Mouse (Mus musculus) intestine, embryonic 16.5 days (tissue): ENCODE measurements around the gene Foxp3. TPM values are rescaled to one million over a fixed set of nuclear protein-coding genes. Genes with fewer than 3 reads are reported as not detected.
A peak's percentile ranks its signal among the peaks of the same experiment; 100 is the strongest.

Experiments
- ATAC-seq: fragments of 200-750 bp; cut with Nextera tagmentation; 2 replicates; pipeline ENCODE4 v1.8.0; 2017; ENCODE audit warnings: moderate TSS enrichment, moderate library complexity
- H3K27ac ChIP-seq: fragments of 300-500 bp; sonication (generic); 2 replicates; pipeline ENCODE4 v1.5.1; 2014; ENCODE audit warnings: mild to moderate bottlenecking, low read length
- H3K27me3 ChIP-seq: fragments of 300-500 bp; sonication (generic); replicated peaks from 2 replicates; pipeline ENCODE4 v1.6.1; 2014; ENCODE audit warnings: low read length, control low read depth, mixed read lengths; ENCODE audit not compliant: control insufficient read depth, insufficient read depth
- H3K36me3 ChIP-seq: fragments of 300-500 bp; sonication (generic); 2 replicates; pipeline ENCODE4 v1.6.1; 2014; ENCODE audit warnings: low read length, control low read depth; ENCODE audit not compliant: control insufficient read depth, insufficient read depth
- H3K4me1 ChIP-seq: fragments of 300-500 bp; sonication (generic); 2 replicates; pipeline ENCODE4 v1.6.1; 2014; ENCODE audit warnings: low read length, control low read depth, mixed read lengths; ENCODE audit not compliant: control insufficient read depth, insufficient read depth
- H3K4me2 ChIP-seq: fragments of 300-500 bp; sonication (generic); 2 replicates; pipeline ENCODE4 v1.6.1; 2014; ENCODE audit warnings: low read depth, low read length, control low read depth
- H3K4me3 ChIP-seq: fragments of 300-500 bp; sonication (generic); 2 replicates; pipeline ENCODE4 v1.5.1; 2014; ENCODE audit warnings: mild to moderate bottlenecking, low read length
- H3K9ac ChIP-seq: fragments of 300-500 bp; sonication (generic); 2 replicates; pipeline ENCODE4 v1.6.1; 2014; ENCODE audit warnings: low read depth, low read length
- H3K9me3 ChIP-seq: fragments of 300-500 bp; sonication (generic); 2 replicates; pipeline ENCODE4 v1.6.1; 2016; ENCODE audit warnings: low read length, control low read depth; ENCODE audit not compliant: control insufficient read depth
- WGBS: fragments of 180-500 bp; shearing (Covaris S2); extraction: QIAGEN DNeasy Blood & Tissue Kit; methylation state at CpG from one replicate; pipeline ENCODE4 v1.1.7; 2014; 5-methylcytosine and 5-hydroxymethylcytosine counted together
- polyA plus RNA-seq: library from polyadenylated mRNA; unstranded; fragments of >200 nt; fragmentation: Nextera tagmentation; extraction: Ambion mirVana; gene quantifications from 2 replicates; pipeline ENCODE4 v1.2.1, GENCODE M21; 2015

The Foxp3 gene
- 0.23 TPM in 1 of 2 replicates, not detected in the other for polyA plus RNA-seq

- peak; percentile 71 for ATAC-seq
- H3K9ac ChIP-seq = peak within 1 kb of the TSS; percentile 78
- H3K36me3 ChIP-seq = no peaks in the 10 kb centered on the region
- no peaks in the 10 kb centered on the region for H3K27me3 ChIP-seq
- H3K9me3 ChIP-seq = no peaks in the 10 kb centered on the region
- H3K4me3 ChIP-seq = peak within 1 kb of the TSS; percentile 61
- H3K4me2 ChIP-seq = peak within 1 kb of the TSS; percentile 74
- 33% methylated on average over 55 of the region's 72 CpGs for WGBS
- peak within 1 kb of the TSS; percentile 76 for H3K27ac ChIP-seq
- H3K4me1 ChIP-seq = peaks cover 8% of the 10 kb centered on the region
These were observed at the start of gene Foxp3 for GRCm38 (mm10) chrX:7573176-7574086. Gene Foxp3, plus strand, starts transcription at chrX:7573644.

- Histone ChIP-seq H3K4me1 (no peaks in the 10 kb centered on the region), H3K9me3 (no peaks in the 10 kb centered on the region), H3K27me3 (no peaks in the 10 kb centered on the region), H3K4me2 (no peak overlapping the region), H3K9ac (no peak overlapping the region), H3K36me3 (no peaks in the 10 kb centered on the region), H3K27ac (no peak overlapping the region), H3K4me3 (no peak overlapping the region)
- no peak for ATAC-seq
- WGBS = 51% methylated on average over 3 of the region's 3 CpGs
These were observed 48.5 kb upstream of the Foxp3 start for GRCm38 (mm10) chrX:7524961-7525360.

- Histone ChIP-seq H3K27ac (no peak overlapping the region), H3K4me2 (no peak overlapping the region), H3K4me3 (no peak overlapping the region), H3K9me3 (no peaks in the 10 kb centered on the region), H3K4me1 (no peaks in the 10 kb centered on the region), H3K36me3 (no peaks in the 10 kb centered on the region), H3K27me3 (no peaks in the 10 kb centered on the region), H3K9ac (no peak overlapping the region)
- no peak for ATAC-seq
- WGBS = 91% methylated on average over 4 of the region's 4 CpGs
These were observed 20.0 kb upstream of the Foxp3 start for GRCm38 (mm10) chrX:7553474-7553873.

- WGBS = 33% methylated on average over 2 of the region's 2 CpGs
- H3K9ac ChIP-seq = no peak overlapping the region
- no peak overlapping the region for H3K27ac ChIP-seq
- no peaks in the 10 kb centered on the region for H3K4me1 ChIP-seq
- ATAC-seq = no peak
- H3K4me3 ChIP-seq = no peak overlapping the region
- no peak overlapping the region for H3K4me2 ChIP-seq
- no peaks in the 10 kb centered on the region for H3K36me3 ChIP-seq
- H3K27me3 ChIP-seq = no peaks in the 10 kb centered on the region
- H3K9me3 ChIP-seq = no peaks in the 10 kb centered on the region
These were observed 10.4 kb upstream of the Foxp3 start for GRCm38 (mm10) chrX:7563076-7563475.

- no peak for ATAC-seq
- Histone ChIP-seq H3K4me3 (no peak overlapping the region), H3K27ac (no peak overlapping the region), H3K4me1 (no peaks in the 10 kb centered on the region), H3K27me3 (no peaks in the 10 kb centered on the region), H3K36me3 (no peaks in the 10 kb centered on the region), H3K9me3 (no peaks in the 10 kb centered on the region), H3K4me2 (no peak overlapping the region), H3K9ac (no peak overlapping the region)
- WGBS = 80% methylated on average over 6 of the region's 6 CpGs
These were observed 7.1 kb upstream of the Foxp3 start for GRCm38 (mm10) chrX:7566352-7566751.

GRCm38 (mm10) chrX:7567491-7567890, 6.0 kb upstream of the Foxp3 start:
- Histone ChIP-seq H3K9me3 (no peaks in the 10 kb centered on the region), H3K4me2 (no peak overlapping the region), H3K27ac (no peak overlapping the region), H3K4me1 (peaks cover 2% of the 10 kb centered on the region; the same call in 1 of the 2 replicates), H3K27me3 (no peaks in the 10 kb centered on the region), H3K4me3 (no peak overlapping the region), H3K9ac (no peak overlapping the region), H3K36me3 (no peaks in the 10 kb centered on the region)
- ATAC-seq = no peak
- WGBS = 82% methylated on average over 8 of the region's 9 CpGs

GRCm38 (mm10) chrX:7570481-7571175, 2.8 kb upstream of the Foxp3 start:
- no peak for ATAC-seq
- Histone ChIP-seq H3K9ac (no peak overlapping the region), H3K4me3 (no peak overlapping the region), H3K27me3 (no peaks in the 10 kb centered on the region), H3K36me3 (no peaks in the 10 kb centered on the region), H3K9me3 (no peaks in the 10 kb centered on the region), H3K4me1 (peaks cover 8% of the 10 kb centered on the region), H3K4me2 (no peak overlapping the region), H3K27ac (no peak overlapping the region)
- whole genome bisulfite sequencing = 62% methylated on average over 7 of the region's 7 CpGs

- ATAC-seq = no peak
- Histone ChIP-seq H3K9ac (no peak overlapping the region), H3K27ac (no peak overlapping the region), H3K36me3 (no peaks in the 10 kb centered on the region), H3K4me1 (peaks cover 8% of the 10 kb centered on the region), H3K4me3 (no peak overlapping the region), H3K27me3 (no peaks in the 10 kb centered on the region), H3K9me3 (no peaks in the 10 kb centered on the region), H3K4me2 (no peak overlapping the region)
- 88% methylated on average over 9 of the region's 9 CpGs for WGBS
These were observed 1.8 kb upstream of the Foxp3 start for GRCm38 (mm10) chrX:7571565-7572136.

GRCm38 (mm10) chrX:7572466-7572865, 978 bp upstream of the Foxp3 start:
- Histone ChIP-seq H3K27me3 (no peaks in the 10 kb centered on the region), H3K4me1 (peaks cover 8% of the 10 kb centered on the region), H3K27ac (peak overlapping the region; percentile 47; the same call in 1 of the 2 replicates), H3K4me2 (peak overlapping the region; percentile 74), H3K9ac (no peak overlapping the region), H3K4me3 (peak overlapping the region; percentile 6; the same call in 1 of the 2 replicates), H3K36me3 (no peaks in the 10 kb centered on the region), H3K9me3 (no peaks in the 10 kb centered on the region)
- ATAC-seq = no peak
- 75% methylated on average over 10 of the region's 10 CpGs for WGBS
